Comparison of ENCODE assay signal across 9 mouse cellular contexts in the genomic region with DNA sequence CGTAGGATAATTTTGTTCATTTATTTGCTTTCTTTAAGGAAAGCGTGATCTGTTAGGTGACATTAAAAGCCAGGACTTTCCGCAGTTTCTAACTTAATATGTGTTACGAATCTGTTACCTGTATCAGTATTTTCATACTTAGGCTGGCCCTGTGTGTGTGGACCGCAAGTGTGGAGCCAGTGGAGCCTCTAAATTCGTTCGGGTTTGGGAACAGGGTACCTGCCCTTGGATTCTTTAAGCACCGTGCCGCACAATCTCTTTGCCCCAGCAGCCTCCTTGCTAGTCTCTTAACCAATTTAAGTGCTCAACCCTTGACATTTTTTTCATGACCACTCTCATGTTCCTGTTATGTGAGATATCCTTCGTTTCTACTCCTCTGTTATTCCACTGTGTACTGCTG. TPM values are rescaled to one million over a fixed set of nuclear protein-coding genes. Genes with fewer than 3 reads are reported as not detected.
DNase-seq lines count a peak whose midpoint lies in the region; ATAC-seq and TF ChIP-seq lines count a peak whose summit lies in the region.
"Had no signal": no experiment of that assay in that cellular context is flagged by ENCODE, and none has a peak within 500 bp of the region (broad histone marks: within the 10 kb centered on the region; RNA-seq: fewer than 3 reads in every experiment).

No protein-coding gene starts in this region.

- 34% methylated on average over 10 of the region's 10 CpGs for WGBS in kidney, postnatal 0 days
- WGBS in embryonic facial prominence, embryonic 11.5 days, result 61% methylated on average over 10 of the region's 10 CpGs
- 55% methylated on average over 10 of the region's 10 CpGs for WGBS in midbrain, embryonic 15.5 days

- intact Hi-C loops in left cerebral cortex, postnatal 36 days (cut with DNase I), result no loop called here

- H3K9me3 ChIP-seq in kidney, postnatal 0 days (replicated peaks; ENCODE audit: low read length), result no peaks in the 10 kb centered on the region
- no peaks in the 10 kb centered on the region for H3K9me3 ChIP-seq in embryonic facial prominence, embryonic 11.5 days (replicated peaks; ENCODE audit: control insufficient read depth, low read length)
- no peaks in the 10 kb centered on the region for H3K9me3 ChIP-seq in midbrain, embryonic 15.5 days

- no peak for ATAC-seq in kidney, postnatal 0 days (replicated peaks; ENCODE audit: low FRiP score, low read depth)
- no peak for ATAC-seq in embryonic facial prominence, embryonic 11.5 days (replicated peaks; ENCODE audit: insufficient number of reproducible peaks, low FRiP score, low TSS enrichment, low read depth)
- ATAC-seq in midbrain, embryonic 15.5 days (replicated peaks), result no peak
- ATAC-seq in inflammation-experienced regulatory T-cells, adult 6 months, result no peak
- ATAC-seq: activated CD4-positive, CD25-positive, alpha-beta regulatory T cell, adult 4 months had no signal

- peaks cover 1% of the 10 kb centered on the region; the same call in 1 of the 2 replicates for H3K36me3 ChIP-seq in kidney, postnatal 0 days (ENCODE audit: insufficient read depth, low read length)
- no peaks in the 10 kb centered on the region; the same call in 1 of the 2 replicates for H3K36me3 ChIP-seq in embryonic facial prominence, embryonic 11.5 days (replicated peaks; ENCODE audit: control insufficient read depth, insufficient read depth, low read depth, low read length)
- H3K36me3 ChIP-seq in midbrain, embryonic 15.5 days (replicated peaks), result peaks cover 9% of the 10 kb centered on the region; the same call in 1 of the 2 replicates

- peaks cover 22% of the 10 kb centered on the region; the same call in 1 of the 2 replicates for H3K4me1 ChIP-seq in kidney, postnatal 0 days (replicated peaks; ENCODE audit: insufficient read depth, low read length)
- no peaks in the 10 kb centered on the region for H3K4me1 ChIP-seq in embryonic facial prominence, embryonic 11.5 days (ENCODE audit: control insufficient read depth, insufficient read depth, low read length)
- peaks cover 42% of the 10 kb centered on the region for H3K4me1 ChIP-seq in midbrain, embryonic 15.5 days

- H3K4me2 ChIP-seq in kidney, postnatal 0 days (ENCODE audit: low read length), result peak overlapping the region; percentile 71
- peak overlapping the region; percentile 58 for H3K4me2 ChIP-seq in embryonic facial prominence, embryonic 11.5 days (ENCODE audit: low read depth, low read length)
- peak overlapping the region; percentile 64 for H3K4me2 ChIP-seq in midbrain, embryonic 15.5 days

- no peak for TF ChIP-seq CTCF in kidney, postnatal 0 days (IDR thresholded peaks at IDR 0.05; ENCODE audit: low read depth)

- H3K4me3 ChIP-seq in kidney, postnatal 0 days (replicated peaks; ENCODE audit: low read depth, low read length), result peak overlapping the region; percentile 98
- H3K4me3 ChIP-seq in embryonic facial prominence, embryonic 11.5 days (ENCODE audit: low read depth, low read length), result peak overlapping the region; percentile 94
- H3K4me3 ChIP-seq in midbrain, embryonic 15.5 days, result peak overlapping the region; percentile 98

- DNase-seq in kidney, postnatal 0 days (ENCODE audit: low spot score), result no peak
- DNase-seq in kidney, adult 9 months, result no peak
- no peak for DNase-seq in embryonic facial prominence, embryonic 11.5 days (ENCODE audit: low spot score)
- DNase-seq in induced T-regulatory cell, adult 2 months (ENCODE audit: low read depth), result peak; percentile 20
- DNase-seq in left cerebral cortex, postnatal 36 days (ENCODE audit: low spot score in 2 of 2), result no peak
- DNase-seq in adrenal gland, postnatal 10 days, result no peak

- peak overlapping the region; percentile 97; the same call in 1 of the 2 replicates for H3K9ac ChIP-seq in kidney, postnatal 0 days (ENCODE audit: low read depth, low read length)
- H3K9ac ChIP-seq in embryonic facial prominence, embryonic 11.5 days (replicated peaks; ENCODE audit: low read length), result peak overlapping the region; percentile 50; the same call in 1 of the 2 replicates
- H3K9ac ChIP-seq in midbrain, embryonic 15.5 days, result peak overlapping the region; percentile 95

- no peaks in the 10 kb centered on the region for H3K27me3 ChIP-seq in kidney, postnatal 0 days (ENCODE audit: insufficient read depth, low read length)
- H3K27me3 ChIP-seq in embryonic facial prominence, embryonic 11.5 days (ENCODE audit: control insufficient read depth, insufficient read depth, low read length), result no peaks in the 10 kb centered on the region
- H3K27me3 ChIP-seq in midbrain, embryonic 15.5 days (replicated peaks), result no peaks in the 10 kb centered on the region

- no peak overlapping the region for H3K27ac ChIP-seq in kidney, postnatal 0 days
- no peak overlapping the region for H3K27ac ChIP-seq in embryonic facial prominence, embryonic 11.5 days (replicated peaks; ENCODE audit: low read depth, low read length)
- H3K27ac ChIP-seq in midbrain, embryonic 15.5 days, result no peak overlapping the region

RNA-seq across cellular contexts. Expression of a gene that starts 1.2 kb away (rescaled TPM):
- polyA plus RNA-seq in kidney, postnatal 0 days (2015; fragmentation: Nextera tagmentation; extraction: Ambion mirVana), result 70.5 and 79.5 TPM in 2 replicates
- 77.0 and 79.1 TPM in 2 replicates for polyA plus RNA-seq in embryonic facial prominence, embryonic 11.5 days (2014; fragmentation: Nextera tagmentation; extraction: Ambion mirVana)
- 291 and 297 TPM in 2 replicates for polyA plus RNA-seq in midbrain, embryonic 15.5 days (2015; fragmentation: Nextera tagmentation; extraction: Ambion mirVana)
- total RNA-seq in left cerebral cortex, postnatal 36 days (2021), result 100 to 1,000 TPM; 285 to 305 TPM
- total RNA-seq in adrenal gland, postnatal 10 days (2021), result 10 to 100 TPM; 89.0 to 91.5 TPM
- polyA plus RNA-seq in inflammation-experienced regulatory T-cells, adult 6 months (2017; shearing (Covaris generic)), result 10 to 100 TPM; 37.5 to 41.7 (median 39.3) TPM

RNA-seq across cellular contexts. Expression of a gene that starts 24.5 kb away (rescaled TPM):
- polyA plus RNA-seq in kidney, postnatal 0 days (2015; fragmentation: Nextera tagmentation; extraction: Ambion mirVana), result 140 and 144 TPM in 2 replicates
- 166 and 169 TPM in 2 replicates for polyA plus RNA-seq in embryonic facial prominence, embryonic 11.5 days (2014; fragmentation: Nextera tagmentation; extraction: Ambion mirVana)
- polyA plus RNA-seq in midbrain, embryonic 15.5 days (2015; fragmentation: Nextera tagmentation; extraction: Ambion mirVana), result 117 TPM in 2 replicates
- 10 to 100 TPM; 64.1 to 72.6 TPM for total RNA-seq in left cerebral cortex, postnatal 36 days (2021)
- 100 to 1,000 TPM in 1 of 2 experiments, 10 to 100 TPM in 1; 95.5 to 108 TPM for total RNA-seq in adrenal gland, postnatal 10 days (2021)
- polyA plus RNA-seq in inflammation-experienced regulatory T-cells, adult 6 months (2017; shearing (Covaris generic)), result 100 to 1,000 TPM in 2 of 3 experiments, 10 to 100 TPM in 1; 89.9 to 113 (median 102) TPM

RNA-seq across cellular contexts. Expression of a gene that starts 28.5 kb away (rescaled TPM):
- polyA plus RNA-seq in kidney, postnatal 0 days (2015; fragmentation: Nextera tagmentation; extraction: Ambion mirVana), result 0.12 and 0.17 TPM in 2 replicates
- polyA plus RNA-seq in embryonic facial prominence, embryonic 11.5 days (2014; fragmentation: Nextera tagmentation; extraction: Ambion mirVana), result 0.11 and 0.15 TPM in 2 replicates
- polyA plus RNA-seq in midbrain, embryonic 15.5 days (2015; fragmentation: Nextera tagmentation; extraction: Ambion mirVana), result 0.09 and 0.12 TPM in 2 replicates
- total RNA-seq in left cerebral cortex, postnatal 36 days (2021), result not detected
- not detected for total RNA-seq in adrenal gland, postnatal 10 days (2021)
- polyA plus RNA-seq in inflammation-experienced regulatory T-cells, adult 6 months (2017; shearing (Covaris generic)), result not detected
- polyA plus RNA-seq: activated CD4-positive, CD25-positive, alpha-beta regulatory T cell, adult 4 months had no signal
